Mouse (Mus musculus): Measurements from ENCODE around the gene Otud3.
A peak's percentile ranks its signal among the peaks of the same experiment; 100 is the strongest.

Gene Otud3

GRCm38 (mm10) chr4:138913797-138914196, at the start of gene Otud3:
Otud3 (minus strand) TSS chr4:138913945.
- peak; percentile 96 to 98 for DNase-seq (ENCODE audit: inconsistent age in 2 of 2, low spot score in 1 of 2)

GRCm38 (mm10) chr4:138962719-138963118, 49.0 kb upstream of the Otud3 start:
- DNase-seq (ENCODE audit: inconsistent age in 2 of 2, low spot score in 1 of 2): no peak

GRCm38 (mm10) chr4:138959926-138960325, 46.2 kb upstream of the Otud3 start:
- no peak for DNase-seq (ENCODE audit: inconsistent age in 2 of 2, low spot score in 1 of 2)

GRCm38 (mm10) chr4:138959120-138959519, 45.4 kb upstream of the Otud3 start:
- DNase-seq (ENCODE audit: inconsistent age in 2 of 2, low spot score in 1 of 2): no peak

GRCm38 (mm10) chr4:138958612-138959011, 44.9 kb upstream of the Otud3 start:
- DNase-seq (ENCODE audit: inconsistent age in 2 of 2, low spot score in 1 of 2): no peak

- DNase-seq (ENCODE audit: inconsistent age in 2 of 2, low spot score in 1 of 2): no peak
Observed at GRCm38 (mm10) chr4:138948257-138948656, 34.5 kb upstream of the Otud3 start.

- DNase-seq (ENCODE audit: inconsistent age in 2 of 2, low spot score in 1 of 2): peak; percentile 77 to 91
Observed at GRCm38 (mm10) chr4:138943730-138944129, 30.0 kb upstream of the Otud3 start.

- DNase-seq (ENCODE audit: inconsistent age in 2 of 2, low spot score in 1 of 2): no peak
Observed at GRCm38 (mm10) chr4:138941966-138942365, 28.2 kb upstream of the Otud3 start.

GRCm38 (mm10) chr4:138941401-138941800, 27.7 kb upstream of the Otud3 start:
- DNase-seq (ENCODE audit: inconsistent age in 2 of 2, low spot score in 1 of 2): no peak

- DNase-seq (ENCODE audit: inconsistent age in 2 of 2, low spot score in 1 of 2): no peak
Observed at GRCm38 (mm10) chr4:138939481-138939880, 25.7 kb upstream of the Otud3 start.

GRCm38 (mm10) chr4:138938495-138939269, 24.9 kb upstream of the Otud3 start:
- DNase-seq (ENCODE audit: inconsistent age in 2 of 2, low spot score in 1 of 2): peak in 1 of 2 experiments; percentile 54

GRCm38 (mm10) chr4:138934456-138935145, 20.9 kb upstream of the Otud3 start:
- no peak for DNase-seq (ENCODE audit: inconsistent age in 2 of 2, low spot score in 1 of 2)

GRCm38 (mm10) chr4:138933862-138934261, 20.1 kb upstream of the Otud3 start:
- DNase-seq (ENCODE audit: inconsistent age in 2 of 2, low spot score in 1 of 2): no peak

- DNase-seq (ENCODE audit: inconsistent age in 2 of 2, low spot score in 1 of 2): no peak
Observed at GRCm38 (mm10) chr4:138925561-138925960, 11.8 kb upstream of the Otud3 start.

GRCm38 (mm10) chr4:138922131-138922459, 8.3 kb upstream of the Otud3 start:
- peak; percentile 92 to 98 for DNase-seq (ENCODE audit: inconsistent age in 2 of 2, low spot score in 1 of 2)

- no peak for DNase-seq (ENCODE audit: inconsistent age in 2 of 2, low spot score in 1 of 2)
Observed at GRCm38 (mm10) chr4:138921254-138922130, 7.7 kb upstream of the Otud3 start.

GRCm38 (mm10) chr4:138917282-138917681, 3.5 kb upstream of the Otud3 start:
- no peak for DNase-seq (ENCODE audit: inconsistent age in 2 of 2, low spot score in 1 of 2)

- DNase-seq (ENCODE audit: inconsistent age in 2 of 2, low spot score in 1 of 2): peak in 1 of 2 experiments; percentile 59
Observed at GRCm38 (mm10) chr4:138913141-138913787, 481 bp downstream of the Otud3 start.

GRCm38 (mm10) chr4:138905624-138906337, 8.0 kb downstream of the Otud3 start:
- peak in 1 of 2 experiments; percentile 55 for DNase-seq (ENCODE audit: inconsistent age in 2 of 2, low spot score in 1 of 2)

- DNase-seq (ENCODE audit: inconsistent age in 2 of 2, low spot score in 1 of 2): no peak
Observed at GRCm38 (mm10) chr4:138899361-138899760, 14.4 kb downstream of the Otud3 start.

Measured in adrenal gland, adult (tissue).